Mouse (Mus musculus) 3T3-L1 (cell line): ENCODE measurements at regions not wholly inside any gene's neighbourhood (a gene's known extent, or its start where the extent isn't known, plus 50 kb on each side); places are given as distances from the start of the nearest gene placed in this dataset.
A peak's percentile ranks its signal among the peaks of the same experiment; 100 is the strongest.

ENCODE experiments used
- DNase-seq: peaks from one replicate; pipeline ENCODE4 v3.0.0-alpha.2; 2015; ENCODE audit warnings: low read depth, low spot score

- DNase-seq: peak; percentile 8
Observed at GRCm38 (mm10) chr8:76748471-76748870, 150.8 kb upstream of the Nr3c2 start.

- DNase-seq: no peak
Observed at GRCm38 (mm10) chr8:76750286-76750685, 149.0 kb upstream of the Nr3c2 start.

GRCm38 (mm10) chr8:76754166-76754565 is 145.1 kb upstream of the Nr3c2 start:
- peak; percentile 4 for DNase-seq

GRCm38 (mm10) chr8:76764201-76764600 is 135.0 kb upstream of the Nr3c2 start:
- no peak for DNase-seq

- DNase-seq: no peak
Observed at GRCm38 (mm10) chr8:76768302-76768701, 130.9 kb upstream of the Nr3c2 start.

GRCm38 (mm10) chr8:76787744-76788143 is 111.5 kb upstream of the Nr3c2 start:
- DNase-seq: peak; percentile 3

GRCm38 (mm10) chr8:76793891-76794290 is 105.4 kb upstream of the Nr3c2 start:
- no peak for DNase-seq

- DNase-seq: no peak
Observed at GRCm38 (mm10) chr8:76799998-76800397, 99.2 kb upstream of the Nr3c2 start.

GRCm38 (mm10) chr8:76823456-76823855 is 75.8 kb upstream of the Nr3c2 start:
- no peak for DNase-seq
